Mouse (Mus musculus) stomach, postnatal 0 days (tissue): ENCODE measurements at regions not wholly inside any gene's neighbourhood (a gene's known extent, or its start where the extent isn't known, plus 50 kb on each side); places are given as distances from the start of the nearest gene placed in this dataset.

Experiments used
- CTCF ChIP-seq: IDR thresholded peaks from 2 replicates; pipeline ENCODE4 v1.5.1; 2016; ENCODE audit warnings: antibody characterized with exemption, low read depth, mild to moderate bottlenecking, moderate library complexity
- EP300 ChIP-seq: optimal IDR thresholded peaks from 2 replicates; pipeline ENCODE3; 2016; ENCODE audit warnings: antibody characterized with exemption

DNA sequence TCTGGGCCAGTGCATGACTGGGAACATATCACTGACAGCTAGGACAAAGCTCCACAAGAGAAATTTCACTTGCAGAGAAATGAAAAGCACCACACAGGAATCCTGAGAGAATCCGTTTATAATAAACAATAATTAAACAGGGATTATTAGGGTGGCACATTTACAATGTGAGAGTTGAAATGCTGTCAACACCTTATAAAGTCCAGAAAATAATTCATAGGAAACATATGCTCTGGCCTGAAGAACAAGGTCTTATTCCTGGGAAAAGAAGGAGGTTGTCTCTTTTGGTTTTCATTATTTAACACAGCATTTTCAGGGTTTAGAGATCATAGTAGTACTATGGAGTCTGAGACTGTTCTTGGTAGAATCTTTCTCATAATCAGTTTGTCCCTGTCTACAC is 377.8 kb upstream of the Slc10a2 start:
- TF ChIP-seq CTCF (no peak), EP300 (no peak)
